Mouse (Mus musculus): ENCODE measurements around the gene Pik3r5.
A peak's percentile ranks its signal among the peaks of the same experiment; 100 is the strongest.

Gene Pik3r5

DNA sequence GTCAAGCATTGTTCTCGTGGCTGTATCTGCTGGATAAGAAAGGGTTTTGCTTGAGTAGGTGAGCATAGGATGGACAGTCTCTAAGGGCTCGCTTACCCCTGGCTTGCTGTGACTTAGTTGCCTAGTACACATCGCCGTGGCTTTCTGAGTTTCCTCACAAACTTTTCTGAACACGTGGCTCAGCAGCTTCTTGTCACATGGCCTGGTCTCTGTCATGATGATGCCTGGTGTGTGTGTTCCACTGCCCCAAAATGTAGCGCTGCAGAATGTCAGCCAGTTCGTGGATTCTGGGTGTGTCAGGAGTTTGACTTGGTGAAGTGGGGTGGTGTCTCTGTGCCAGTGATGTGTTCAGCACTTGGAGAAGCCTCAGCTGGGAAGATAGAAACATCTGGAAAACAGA, 16.4 kb downstream of the Pik3r5 start:
- DNase-seq (ENCODE audit: low spot score): no peak

DNA sequence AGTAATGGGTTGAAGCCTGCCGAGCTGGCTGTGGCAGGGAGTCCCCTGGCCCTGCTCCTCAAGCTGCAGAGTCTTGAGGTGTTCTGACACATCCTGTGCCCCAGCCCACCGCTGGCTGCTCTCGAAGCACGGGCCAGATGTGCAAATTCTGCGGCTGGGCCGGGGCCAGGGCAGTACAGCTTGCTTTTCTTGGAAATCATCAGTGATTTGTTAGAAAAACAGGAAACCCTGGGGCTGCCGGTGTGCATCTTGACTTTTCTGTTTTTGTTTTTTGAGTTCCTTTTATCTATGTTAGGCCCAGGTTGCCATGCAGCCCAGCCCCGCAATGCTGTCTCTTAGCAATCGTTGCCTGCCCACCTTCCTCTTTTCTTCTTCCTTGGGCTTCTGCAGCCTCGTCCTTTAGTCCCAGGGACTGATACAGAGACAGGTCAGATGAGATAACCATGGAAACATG, 19.4 kb downstream of the Pik3r5 start:
- DNase-seq (ENCODE audit: low spot score): peak; percentile 21

- DNase-seq (ENCODE audit: low spot score): no peak
Observed at GRCm38 (mm10) chr11:68451747-68452405, 20.0 kb downstream of the Pik3r5 start.

- no peak for DNase-seq (ENCODE audit: low spot score)
Observed at GRCm38 (mm10) chr11:68452740-68453139, 20.8 kb downstream of the Pik3r5 start.

DNA sequence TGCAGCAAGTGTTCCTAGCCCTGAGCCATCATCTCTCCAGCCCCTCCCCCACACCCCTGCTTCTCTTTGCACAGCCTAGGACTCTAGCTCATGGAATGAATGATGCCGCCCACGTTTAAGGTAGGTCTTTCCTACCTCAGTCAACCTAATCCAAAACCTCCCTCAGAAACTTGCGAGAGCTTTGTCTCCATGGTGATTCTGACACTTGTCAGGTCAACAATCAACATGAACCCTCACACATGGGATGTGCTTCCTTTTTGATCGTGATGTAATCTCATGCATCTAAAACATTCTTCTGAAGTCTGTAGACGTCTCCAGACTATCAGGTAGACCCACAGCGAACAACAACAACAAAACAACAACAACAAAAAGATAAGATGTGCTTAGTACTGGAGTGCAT, 21.4 kb downstream of the Pik3r5 start:
- DNase-seq (ENCODE audit: low spot score): no peak

GRCm38 (mm10) chr11:68458086-68458485, 26.2 kb downstream of the Pik3r5 start:
- no peak for DNase-seq (ENCODE audit: low spot score)

DNA sequence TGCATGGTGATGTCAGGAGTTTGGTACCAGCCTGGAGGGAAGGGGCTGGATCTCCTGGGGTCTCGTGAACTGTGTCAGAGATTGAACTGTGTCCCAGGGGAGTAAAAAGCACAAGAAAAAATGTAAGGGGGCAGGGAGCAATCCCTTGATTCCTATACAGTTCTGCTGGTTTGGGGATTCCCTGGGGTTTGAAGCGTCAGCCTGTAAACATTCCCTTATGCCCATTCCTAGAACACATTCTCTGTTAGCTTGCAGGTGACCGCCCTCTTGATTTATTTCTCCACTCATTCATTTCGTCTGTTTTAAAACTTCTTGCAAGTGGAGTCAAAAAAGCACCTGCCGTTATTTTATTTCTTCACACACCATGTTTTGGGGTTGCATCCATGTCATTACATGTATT, 27.1 kb downstream of the Pik3r5 start:
- DNase-seq (ENCODE audit: low spot score): no peak

GRCm38 (mm10) chr11:68459486-68459885, 27.6 kb downstream of the Pik3r5 start:
- no peak for DNase-seq (ENCODE audit: low spot score)

DNA sequence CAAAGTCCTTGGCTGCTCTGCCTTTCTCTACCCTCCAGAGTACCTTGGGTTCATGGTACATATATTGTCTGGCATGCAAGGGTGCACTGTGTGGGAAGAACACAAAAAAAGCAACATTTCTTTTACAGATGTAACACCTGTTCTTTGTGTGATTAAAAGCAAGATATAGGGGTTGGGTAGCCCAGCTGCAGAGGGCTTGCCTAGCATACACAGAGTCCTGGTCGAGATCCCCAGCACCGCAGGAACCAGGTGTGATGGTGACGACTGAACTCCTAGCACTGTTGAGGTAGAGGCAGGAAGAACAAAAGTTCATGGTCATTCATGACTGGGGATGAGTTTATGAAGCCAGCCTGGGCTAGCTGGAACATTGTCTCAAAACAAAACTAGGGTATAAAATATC, 30.8 kb downstream of the Pik3r5 start:
- no peak for DNase-seq (ENCODE audit: low spot score)

DNA sequence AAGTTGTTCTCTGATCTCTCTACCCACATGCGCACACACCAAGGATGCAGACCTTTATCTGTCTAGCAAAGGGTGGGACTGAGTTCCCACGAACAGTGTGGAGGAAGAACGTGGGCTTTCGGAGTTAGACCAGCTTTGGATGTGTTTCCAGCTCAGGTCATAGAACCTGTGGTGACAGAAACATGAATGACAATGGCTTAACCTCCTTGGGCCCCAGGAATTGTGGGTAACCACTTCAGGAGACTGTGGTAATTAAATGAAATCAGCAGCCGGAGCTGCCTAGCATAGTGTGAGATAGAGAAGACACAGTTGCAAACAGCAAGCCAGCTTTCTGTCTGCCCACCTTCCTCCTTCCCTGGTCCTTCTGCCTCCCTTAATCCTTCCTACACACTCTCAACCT, 32.3 kb downstream of the Pik3r5 start:
- no peak for DNase-seq (ENCODE audit: low spot score)

DNA sequence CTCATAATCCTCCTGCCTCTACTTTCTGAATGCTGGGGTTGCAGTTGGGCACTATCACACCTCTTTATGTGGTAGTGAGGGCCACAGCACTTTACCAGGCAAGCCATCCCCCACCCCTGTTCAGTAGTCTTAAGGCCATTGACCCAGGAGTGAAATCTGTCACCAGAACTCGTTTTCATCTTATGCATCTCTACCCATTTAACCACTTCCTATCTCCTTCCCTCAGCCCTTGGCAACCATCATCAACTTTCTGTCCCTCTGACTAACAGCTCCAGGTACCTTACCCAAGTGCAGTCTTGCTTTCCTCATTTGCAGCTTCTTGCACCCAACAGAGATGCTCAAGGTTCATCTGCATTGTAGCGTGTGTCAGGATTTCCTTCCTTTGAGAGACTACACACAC, 33.2 kb downstream of the Pik3r5 start:
- DNase-seq (ENCODE audit: low spot score): no peak

DNA sequence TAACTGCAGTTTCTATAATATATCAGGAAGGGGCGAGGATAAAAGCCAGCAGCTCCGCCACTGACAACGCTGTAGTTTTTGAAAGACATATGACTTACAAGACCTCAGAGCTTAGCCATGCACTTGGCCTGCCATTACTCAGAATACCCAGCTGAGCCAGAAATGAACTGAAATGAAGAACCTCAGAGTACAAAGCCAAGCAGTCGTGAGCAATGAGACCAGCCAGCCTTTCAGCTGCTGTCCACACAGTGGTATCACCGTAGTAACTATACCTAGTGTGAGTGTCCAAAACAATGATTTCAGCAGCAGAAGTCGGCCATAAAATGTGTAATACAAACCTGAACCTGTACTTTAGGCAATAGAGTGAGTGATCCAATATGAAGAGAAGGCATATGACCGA, 35.5 kb downstream of the Pik3r5 start:
- no peak for DNase-seq (ENCODE audit: low spot score)

GRCm38 (mm10) chr11:68467962-68468612, 36.2 kb downstream of the Pik3r5 start:
- DNase-seq (ENCODE audit: low spot score): no peak

DNA sequence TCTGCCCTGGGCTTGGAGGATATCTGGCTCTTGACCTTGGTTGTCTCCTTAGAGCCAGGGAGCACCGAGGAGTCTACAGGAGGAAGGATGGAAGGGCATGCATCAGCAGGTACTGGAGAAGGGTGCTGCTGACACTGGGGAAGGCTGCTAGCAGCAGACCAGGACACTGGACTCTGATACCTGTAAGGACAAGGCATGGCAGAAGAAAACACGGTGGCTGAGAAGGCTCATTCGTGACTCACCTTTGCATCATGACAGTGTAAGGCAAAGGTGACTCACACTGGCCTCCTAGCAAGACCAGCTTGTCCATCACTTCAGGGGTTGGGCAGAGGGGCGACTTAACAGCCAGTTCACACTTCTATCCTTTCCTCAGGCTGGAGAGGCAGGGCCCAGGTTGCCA, 37.0 kb downstream of the Pik3r5 start:
- DNase-seq (ENCODE audit: low spot score): no peak

DNA sequence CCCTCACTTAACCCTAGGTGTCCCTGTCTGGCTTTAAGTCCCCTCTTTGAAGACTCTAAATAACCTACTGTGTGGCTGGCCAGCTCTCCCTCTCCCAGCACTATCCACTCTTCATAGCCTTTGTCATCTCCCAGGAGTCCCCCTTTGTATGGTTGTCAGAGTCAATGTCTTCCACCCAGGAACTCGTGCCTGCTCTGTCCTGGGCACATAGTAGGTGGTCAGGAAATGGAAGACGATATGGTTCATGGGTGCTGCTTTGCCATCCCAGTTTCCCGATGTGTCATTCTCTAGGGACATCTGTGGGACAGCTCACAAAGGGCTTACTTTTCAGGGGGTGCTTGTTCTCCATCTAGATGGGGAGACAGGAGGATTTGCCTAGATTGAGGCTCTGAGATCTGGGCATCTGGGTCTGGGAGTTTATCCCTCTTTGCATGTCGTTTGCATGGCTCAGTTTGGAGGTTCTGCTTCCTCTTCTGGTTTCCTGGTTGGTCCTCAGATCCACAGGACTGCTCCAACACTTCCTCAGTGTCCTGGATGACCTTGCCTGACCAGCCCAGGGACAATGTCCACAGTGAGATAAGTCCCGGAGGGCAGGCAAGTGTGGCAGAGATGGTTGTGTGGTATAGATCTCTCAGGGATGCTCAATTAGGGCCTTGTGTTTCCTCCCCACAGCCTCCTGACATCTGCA, 40.4 kb downstream of the Pik3r5 start:
- DNase-seq (ENCODE audit: low spot score): no peak

- DNase-seq (ENCODE audit: low spot score): no peak
Observed at GRCm38 (mm10) chr11:68474600-68474999, 42.7 kb downstream of the Pik3r5 start.

GRCm38 (mm10) chr11:68475676-68476075, 43.8 kb downstream of the Pik3r5 start:
- no peak for DNase-seq (ENCODE audit: low spot score)

DNA sequence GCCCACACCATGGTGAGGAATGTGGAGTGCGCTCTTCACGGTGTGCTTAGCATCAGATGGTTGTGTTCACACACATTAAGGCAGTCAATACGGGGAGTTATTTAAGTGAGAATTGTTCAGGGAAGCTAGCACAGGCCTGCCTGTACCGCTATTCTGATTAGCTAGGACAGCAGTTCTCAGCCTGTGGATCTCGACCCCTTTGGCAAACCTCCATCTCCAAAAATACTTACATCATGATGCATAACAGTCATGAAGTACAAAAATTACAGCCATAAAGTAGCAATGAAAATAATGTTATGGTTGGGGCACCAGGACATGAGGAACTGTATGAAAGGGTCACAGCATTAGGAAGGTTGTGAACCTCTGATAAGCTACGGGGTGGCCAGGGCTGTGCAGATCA, 45.7 kb downstream of the Pik3r5 start:
- DNase-seq (ENCODE audit: low spot score): no peak

DNA sequence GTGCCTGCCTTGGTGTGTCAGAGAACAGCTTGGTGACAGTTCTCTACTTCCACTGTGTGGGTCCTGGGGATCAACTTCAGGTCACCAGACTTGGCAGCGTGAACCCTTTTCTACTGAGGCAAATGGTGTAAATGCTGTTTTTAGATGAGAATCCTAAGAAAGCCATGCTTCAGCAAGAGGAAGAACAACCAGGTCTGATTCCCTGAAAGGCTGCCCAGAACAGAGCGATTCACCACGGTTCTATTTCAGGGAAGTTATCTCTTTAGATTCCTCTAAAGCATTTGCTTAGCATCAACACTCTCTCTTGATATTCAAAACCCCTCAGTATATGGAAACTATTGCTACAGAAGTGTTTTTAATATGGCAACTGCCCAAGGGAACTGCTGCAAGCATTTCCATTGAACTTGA, 46.7 kb downstream of the Pik3r5 start:
- DNase-seq (ENCODE audit: low spot score): no peak

DNA sequence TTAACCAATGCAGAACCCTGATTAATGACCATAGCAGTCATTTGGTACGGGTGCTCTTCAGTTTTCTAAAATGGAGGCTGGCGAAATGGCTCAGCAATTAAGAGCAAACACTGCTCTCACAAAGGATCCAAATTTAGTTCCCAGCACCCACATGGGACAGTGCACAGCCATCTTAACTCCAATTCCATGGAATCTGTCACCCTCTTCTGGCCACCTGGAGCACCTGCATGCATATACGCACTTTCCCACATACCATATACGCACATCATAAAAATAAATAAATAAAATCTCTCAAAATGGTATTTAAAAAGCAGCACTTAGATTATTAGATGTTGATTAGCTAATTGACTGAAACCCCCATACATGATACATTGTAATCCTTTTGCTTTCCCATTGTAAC, 48.7 kb downstream of the Pik3r5 start:
- no peak for DNase-seq (ENCODE audit: low spot score)

DNA sequence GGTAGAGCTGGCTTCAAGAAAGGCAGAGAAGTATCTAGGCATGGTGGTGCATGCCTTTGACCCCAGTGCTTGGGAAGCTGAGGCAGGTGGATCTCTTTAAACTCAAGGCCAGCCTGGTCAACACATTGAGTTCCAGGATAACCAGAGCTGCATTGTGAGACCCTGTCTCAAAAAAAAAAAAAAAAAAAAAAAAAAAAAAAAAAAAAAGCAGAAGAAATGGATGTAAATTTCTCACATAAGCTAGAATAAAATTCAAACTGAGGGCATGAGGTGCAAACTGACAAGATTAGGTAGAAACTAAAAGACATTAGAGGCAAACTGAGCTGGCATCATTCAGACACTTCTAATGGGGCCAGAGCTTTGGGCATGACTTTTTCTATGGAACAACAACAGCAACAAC, 50.1 kb downstream of the Pik3r5 start:
- DNase-seq (ENCODE audit: low spot score): no peak

DNA sequence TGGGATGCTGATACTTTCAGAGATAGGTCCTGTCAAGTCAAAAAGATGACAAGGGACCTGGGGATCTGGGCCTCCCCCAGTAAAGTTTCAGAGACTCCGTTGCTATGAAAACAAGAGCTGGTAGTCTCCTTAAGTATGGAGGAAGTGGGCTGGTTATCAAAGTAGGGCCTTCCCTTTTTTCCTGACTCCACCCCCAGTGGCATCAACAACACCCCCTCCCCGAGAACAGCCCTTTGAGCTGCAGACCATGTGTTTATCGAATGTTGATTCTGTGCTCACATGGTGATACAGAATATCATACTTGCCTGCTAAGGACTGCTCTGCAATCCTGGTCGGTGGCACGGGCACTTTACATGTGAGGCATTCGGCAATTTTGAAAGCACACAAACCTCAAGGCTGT, 51.3 kb downstream of the Pik3r5 start:
- no peak for DNase-seq (ENCODE audit: low spot score)

DNA sequence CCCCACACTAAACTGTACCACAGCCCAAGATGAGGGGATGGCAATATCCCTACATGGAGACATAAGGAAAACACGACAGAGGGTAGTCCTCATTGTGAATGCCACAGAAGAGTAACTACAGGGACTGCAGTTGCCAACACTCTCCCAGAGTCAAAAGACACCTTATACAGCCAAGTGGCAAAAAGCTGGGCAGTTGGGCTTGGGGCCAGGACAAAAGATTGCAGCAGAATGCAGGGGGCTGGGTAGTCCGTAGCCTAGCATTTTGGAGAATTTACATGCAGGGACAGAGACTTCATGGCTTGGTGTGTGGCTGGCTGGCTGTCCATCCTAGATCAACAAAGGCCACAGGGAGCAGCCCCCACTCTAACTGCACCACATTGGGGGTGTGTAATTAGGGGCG, 52.5 kb downstream of the Pik3r5 start:
- DNase-seq (ENCODE audit: low spot score): no peak

Data from urinary bladder, postnatal 14 days (tissue).